Mouse (Mus musculus) spleen, adult 2 months (tissue): ENCODE results near the gene Mtmr12. TPM values are rescaled to one million over a fixed set of nuclear protein-coding genes. Genes with fewer than 3 reads are reported as not detected.

Source experiments
- DNase-seq, 2 experiments: peaks; one replicate each; pipeline versions ENCODE4 v3.0.0 to v3.0.0-alpha.2; 2012 to 2021; ENCODE audit warnings: low spot score in 2 of 2, low read depth in 1 of 2
- H3K27ac ChIP-seq: fragments of 200-500 bp; 2 replicates; pipeline ENCODE4 v1.5.1; 2012; ENCODE audit warnings: low read length, inconsistent platforms; ENCODE audit not compliant: insufficient read depth
- H3K27me3 ChIP-seq: fragments of 200-500 bp; 2 replicates; pipeline ENCODE4 v1.6.1; 2012; ENCODE audit warnings: mild to moderate bottlenecking, moderate library complexity, low read length, inconsistent platforms; ENCODE audit not compliant: control insufficient read depth, insufficient read depth
- H3K36me3 ChIP-seq: fragments of 200-500 bp; 2 replicates; pipeline ENCODE4 v1.6.1; 2012; ENCODE audit warnings: mild to moderate bottlenecking, low read length, inconsistent platforms; ENCODE audit not compliant: control insufficient read depth, insufficient read depth
- H3K4me1 ChIP-seq: fragments of 200-500 bp; 2 replicates; pipeline ENCODE4 v1.6.1; 2011; ENCODE audit warnings: inconsistent platforms; ENCODE audit not compliant: control insufficient read depth, insufficient read depth, insufficient read length
- H3K4me3 ChIP-seq: fragments of 200-500 bp; 2 replicates; pipeline ENCODE4 v1.5.1; 2011; ENCODE audit warnings: mild to moderate bottlenecking, inconsistent platforms; ENCODE audit not compliant: insufficient read depth, insufficient read length; ENCODE audit errors: extremely low read depth
- CTCF ChIP-seq: fragments of 200-500 bp; IDR thresholded peaks from 2 replicates; pipeline ENCODE4 v1.5.1; 2011; ENCODE audit warnings: mild to moderate bottlenecking, inconsistent platforms; ENCODE audit not compliant: insufficient read depth, insufficient read length, insufficient replicate concordance; ENCODE audit errors: extremely low read depth
- POLR2A ChIP-seq: fragments of 200-500 bp; IDR thresholded peaks from 2 replicates; pipeline ENCODE4 v1.6.1; 2011; ENCODE audit warnings: low read depth, low read length, inconsistent platforms
- WGBS: fragments of 180-500 bp; shearing (Covaris S2); methylation state at CpG from one replicate; pipeline ENCODE4 v1.1.7; 2018; 5-methylcytosine and 5-hydroxymethylcytosine counted together
- polyA plus RNA-seq: library from polyadenylated mRNA; depleted of rRNA; stranded (reverse); fragments of >200 nt; gene quantifications from 2 replicates; pipeline ENCODE4 v1.2.3, GENCODE M21; 2012

The Mtmr12 gene
- polyA plus RNA-seq, 1 experiment = 17.7 TPM

DNA sequence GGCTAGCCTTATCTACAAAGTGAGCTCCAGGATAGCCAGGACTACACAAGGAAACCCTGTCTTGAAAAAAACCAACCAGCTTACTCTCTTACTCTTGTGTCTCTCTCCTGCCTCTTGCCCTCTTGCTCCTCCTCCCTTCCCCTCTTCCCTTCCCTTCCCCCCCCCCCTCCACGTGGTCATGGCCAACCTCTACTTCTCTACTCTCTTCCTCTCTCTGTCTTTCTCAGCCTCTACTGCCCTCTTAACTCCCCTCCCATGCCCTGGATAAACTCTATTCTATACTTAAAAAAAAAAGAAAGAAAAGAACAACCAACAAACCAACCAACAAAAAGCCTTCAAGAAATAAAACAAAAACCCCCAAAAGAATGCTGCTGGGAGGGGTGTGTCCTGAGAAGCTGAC is 30.7 kb downstream of the Mtmr12 start:
- no peak overlapping the region for H3K27ac ChIP-seq
- DNase-seq = no peak
- WGBS = 8% methylated on average over 1 of the region's 1 CpGs
- TF ChIP-seq CTCF (no peak), POLR2A (no peak)
- peaks cover 34% of the 10 kb centered on the region for H3K36me3 ChIP-seq
- no peaks in the 10 kb centered on the region for H3K27me3 ChIP-seq
- H3K4me1 ChIP-seq = peaks cover 6% of the 10 kb centered on the region; the same call in 1 of the 2 replicates
- no peak overlapping the region for H3K4me3 ChIP-seq

DNA sequence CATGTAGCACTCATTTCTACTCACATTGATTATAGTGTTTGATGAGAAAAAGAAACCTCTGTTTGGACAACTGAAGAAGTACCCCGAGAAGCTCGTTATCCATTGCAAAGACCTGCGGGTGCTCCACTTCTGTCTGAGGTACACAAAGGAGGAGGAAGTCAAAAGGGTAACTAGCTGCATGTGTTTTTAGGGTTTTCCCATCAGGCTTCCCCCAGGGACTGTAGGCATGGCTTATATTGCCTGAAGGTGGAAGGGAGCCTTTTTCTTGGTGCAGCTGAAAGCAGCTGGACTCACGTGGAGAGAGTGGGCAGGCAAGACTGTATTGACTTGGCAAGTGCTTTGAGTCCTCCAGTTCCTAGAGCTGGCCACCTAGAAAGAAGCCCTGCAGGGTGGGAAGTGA is 31.2 kb downstream of the Mtmr12 start:
- WGBS = 82% methylated on average over 4 of the region's 4 CpGs
- TF ChIP-seq CTCF (no peak), POLR2A (no peak)
- H3K36me3 ChIP-seq = peaks cover 34% of the 10 kb centered on the region
- peaks cover 5% of the 10 kb centered on the region; the same call in 1 of the 2 replicates for H3K4me1 ChIP-seq
- no peaks in the 10 kb centered on the region for H3K27me3 ChIP-seq
- no peak for DNase-seq
- no peak overlapping the region for H3K27ac ChIP-seq
- no peak overlapping the region for H3K4me3 ChIP-seq

DNA sequence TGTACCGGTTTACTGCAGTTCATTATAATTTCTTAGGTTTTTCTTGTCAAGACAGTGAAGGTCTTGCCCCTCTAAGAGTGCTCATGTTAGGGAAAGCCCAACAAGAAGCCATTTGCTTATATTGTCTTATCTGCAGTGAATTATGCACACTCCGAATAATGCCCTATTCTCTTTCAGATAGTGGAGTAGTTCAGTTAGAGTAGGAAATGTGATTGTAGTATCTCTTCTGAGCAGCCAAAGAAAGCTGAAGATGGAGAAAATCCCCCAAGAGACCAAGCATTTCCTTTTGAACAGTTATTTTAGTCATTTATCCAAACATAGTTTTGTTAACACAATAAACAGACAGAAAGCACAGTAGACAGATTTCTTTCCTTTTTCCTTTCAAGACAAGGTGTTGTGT is 32.1 kb downstream of the Mtmr12 start:
- WGBS = 74% methylated on average over 2 of the region's 2 CpGs
- TF ChIP-seq POLR2A (no peak), CTCF (no peak)
- H3K4me3 ChIP-seq = no peak overlapping the region
- H3K27ac ChIP-seq = no peak overlapping the region
- H3K36me3 ChIP-seq = peaks cover 34% of the 10 kb centered on the region
- no peaks in the 10 kb centered on the region for H3K27me3 ChIP-seq
- no peak for DNase-seq
- peaks cover 5% of the 10 kb centered on the region; the same call in 1 of the 2 replicates for H3K4me1 ChIP-seq

DNA sequence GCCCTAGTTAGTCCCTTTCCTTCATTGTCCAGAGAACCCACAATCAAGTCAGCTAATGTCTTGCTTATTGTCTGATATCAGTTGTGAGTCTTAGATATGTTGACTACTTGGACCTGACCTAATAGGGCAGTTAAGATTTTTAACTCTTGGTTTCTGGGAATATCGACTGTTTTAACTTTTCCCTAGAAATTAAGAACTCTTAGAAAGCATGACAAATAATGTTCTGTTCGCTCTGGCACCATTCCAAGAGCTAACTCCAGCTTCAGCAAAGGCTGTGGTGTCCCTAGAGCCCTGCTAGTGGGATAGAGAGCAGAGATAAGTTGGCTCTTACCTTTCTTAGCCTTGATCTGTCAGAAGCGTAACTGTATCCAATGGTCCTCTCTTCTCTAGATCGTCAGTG is 32.7 kb downstream of the Mtmr12 start:
- Histone ChIP-seq H3K36me3 (peaks cover 33% of the 10 kb centered on the region), H3K27me3 (no peaks in the 10 kb centered on the region), H3K27ac (no peak overlapping the region), H3K4me3 (no peak overlapping the region), H3K4me1 (peaks cover 5% of the 10 kb centered on the region; the same call in 1 of the 2 replicates)
- DNase-seq = no peak
- no peak for TF ChIP-seq POLR2A
- no peak for TF ChIP-seq CTCF
- WGBS = 79% methylated on average over 4 of the region's 4 CpGs

DNA sequence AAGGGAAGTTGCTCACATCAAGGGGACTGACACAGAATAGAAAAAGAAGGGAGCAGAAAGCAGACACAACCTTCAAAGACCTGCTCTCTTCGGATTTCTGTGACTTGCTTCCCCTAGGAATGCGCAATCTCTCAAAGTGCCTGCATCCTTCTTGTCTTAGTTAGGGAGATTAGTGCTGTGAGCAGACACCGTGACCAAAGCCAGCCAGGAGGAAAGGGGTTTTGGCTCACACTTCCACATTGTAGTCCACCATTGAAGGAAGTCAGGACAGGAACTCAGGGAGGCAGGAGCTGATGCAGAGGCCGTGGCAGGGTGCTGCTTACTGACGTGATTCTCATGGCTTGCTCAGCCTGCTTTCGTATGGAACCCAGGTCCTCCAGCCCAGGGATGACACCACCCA is 33.5 kb downstream of the Mtmr12 start:
- H3K4me1 ChIP-seq = peaks cover 5% of the 10 kb centered on the region; the same call in 1 of the 2 replicates
- TF ChIP-seq CTCF (no peak), POLR2A (no peak)
- 91% methylated on average over 6 of the region's 6 CpGs for WGBS
- H3K27ac ChIP-seq = no peak overlapping the region
- no peak overlapping the region for H3K4me3 ChIP-seq
- no peaks in the 10 kb centered on the region for H3K27me3 ChIP-seq
- no peak for DNase-seq
- H3K36me3 ChIP-seq = peaks cover 29% of the 10 kb centered on the region

DNA sequence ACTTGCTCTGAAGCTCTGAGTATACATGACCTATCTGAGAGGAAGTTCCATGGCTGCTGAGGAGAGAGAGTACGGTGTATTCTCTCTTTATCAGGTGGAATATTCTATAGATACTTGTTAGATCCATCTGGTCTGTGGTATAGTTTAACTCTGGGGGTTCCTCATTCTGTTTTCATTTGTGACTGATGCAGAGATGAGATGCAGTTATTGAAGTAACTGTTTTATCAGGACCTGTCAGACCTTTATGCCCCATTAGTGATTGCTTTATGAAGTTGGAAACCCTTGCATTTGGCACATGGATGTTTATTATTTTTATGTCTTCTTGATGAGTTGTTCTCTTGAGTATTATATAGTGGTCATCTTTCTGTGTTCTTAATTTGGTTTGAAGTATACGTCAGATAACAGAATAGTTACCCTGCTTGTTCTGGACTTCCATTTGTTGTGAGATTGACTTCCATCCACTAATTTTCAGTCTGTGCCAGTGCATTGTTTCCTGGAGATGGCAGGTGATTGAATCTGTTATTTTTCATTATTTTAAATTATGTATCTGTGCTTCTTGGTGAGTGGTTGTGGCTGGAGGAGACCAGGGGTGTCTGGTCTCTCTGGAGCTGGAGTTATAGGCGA is 36.0 kb downstream of the Mtmr12 start:
- 92% methylated on average over 3 of the region's 3 CpGs for WGBS
- Histone ChIP-seq H3K27me3 (no peaks in the 10 kb centered on the region), H3K27ac (no peak overlapping the region), H3K4me3 (no peak overlapping the region), H3K36me3 (peaks cover 30% of the 10 kb centered on the region), H3K4me1 (peaks cover 2% of the 10 kb centered on the region; the same call in 1 of the 2 replicates)
- DNase-seq = no peak
- TF ChIP-seq CTCF (no peak), POLR2A (no peak)

DNA sequence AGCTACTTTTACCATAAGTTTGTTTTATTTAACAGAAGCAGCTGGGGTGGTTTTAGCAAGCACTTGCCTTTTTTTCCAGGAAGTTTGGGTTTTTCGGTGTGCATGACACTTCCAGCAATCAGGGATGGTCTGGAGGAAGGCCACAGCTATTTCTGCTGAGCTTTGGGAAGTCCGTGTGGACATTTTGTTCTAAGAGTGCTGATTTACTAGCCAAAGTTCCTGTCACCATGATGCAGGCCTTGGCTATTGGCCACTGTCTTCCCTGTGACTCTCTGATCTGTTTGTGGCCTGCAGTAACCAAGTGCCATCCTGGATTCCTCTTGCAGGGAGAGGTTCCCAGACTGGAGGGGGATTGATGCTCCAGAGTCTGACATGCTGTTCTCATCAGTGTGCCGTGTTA is 39.0 kb downstream of the Mtmr12 start:
- 83% methylated on average over 3 of the region's 3 CpGs for WGBS

More for the DNA sequence above, 39.0 kb downstream of the Mtmr12 start:
- 0 out of 2 replicates have a peak overlapping the region, but pooled peaks have one; percentile 0 for H3K27ac ChIP-seq
- no peaks in the 10 kb centered on the region for H3K27me3 ChIP-seq
- no peaks in the 10 kb centered on the region for H3K4me1 ChIP-seq
- no peak for DNase-seq
- no peak for TF ChIP-seq CTCF
- no peak for TF ChIP-seq POLR2A
- H3K4me3 ChIP-seq = no peak overlapping the region
- peaks cover 26% of the 10 kb centered on the region for H3K36me3 ChIP-seq
